Mouse (Mus musculus) C2C12 (cell line): ENCODE results near the gene Cnst. TPM values are rescaled to one million over a fixed set of nuclear protein-coding genes. Genes with fewer than 3 reads are reported as not detected.

ENCODE experiments used
- H3K27me3 ChIP-seq: one replicate; pipeline ENCODE4 v1.6.1; 2011; ENCODE audit not compliant: control insufficient read depth, insufficient read depth, insufficient read length
- H3K36me3 ChIP-seq: one replicate; pipeline ENCODE4 v1.6.1; 2011; ENCODE audit not compliant: control insufficient read depth, insufficient read depth
- H3K4me3 ChIP-seq: one replicate; pipeline ENCODE4 v1.5.1; 2011; ENCODE audit warnings: mild to moderate bottlenecking, control low read depth; ENCODE audit not compliant: poor library complexity, insufficient read depth, severe bottlenecking
- H3K79me2 ChIP-seq: one replicate; pipeline ENCODE4 v1.6.1; 2011; ENCODE audit not compliant: control insufficient read depth, insufficient read depth
- H3K79me3 ChIP-seq: one replicate; pipeline ENCODE4 v1.6.1; 2011; ENCODE audit warnings: low read depth, control low read depth
- H3ac ChIP-seq: one replicate; pipeline ENCODE3; 2011; ENCODE audit warnings: low read depth; ENCODE audit not compliant: control insufficient read depth, insufficient read length
- CEBPB ChIP-seq: IDR thresholded peaks from one replicate; pipeline ENCODE4 v1.6.1; 2011; ENCODE audit warnings: low read depth, mild to moderate bottlenecking, control low read depth, moderate library complexity
- CTCF ChIP-seq: IDR thresholded peaks from one replicate; pipeline ENCODE4 v1.5.1; 2011; ENCODE audit not compliant: control insufficient read depth, insufficient read depth, insufficient read length
- FOSL1 ChIP-seq: IDR thresholded peaks from one replicate; pipeline ENCODE4 v1.8.0; 2011; ENCODE audit warnings: mild to moderate bottlenecking, low read length; ENCODE audit not compliant: poor library complexity, insufficient read depth, severe bottlenecking
- MAX ChIP-seq: IDR thresholded peaks from one replicate; pipeline ENCODE4 v1.6.1; 2011; ENCODE audit warnings: mild to moderate bottlenecking, control low read depth
- MYOD1 ChIP-seq: IDR thresholded peaks from one replicate; pipeline ENCODE4 v1.6.1; 2011; ENCODE audit warnings: low read depth; ENCODE audit not compliant: control insufficient read depth, insufficient read length
- MYOG ChIP-seq: IDR thresholded peaks from one replicate; pipeline ENCODE4 v1.6.1; 2011; ENCODE audit not compliant: control insufficient read depth, insufficient read length; ENCODE audit errors: extremely low read depth
- USF1 ChIP-seq: IDR thresholded peaks from one replicate; pipeline ENCODE4 v1.6.1; 2011; ENCODE audit warnings: low read depth, mild to moderate bottlenecking, control low read depth, moderate library complexity
- polyA plus RNA-seq: library from polyadenylated mRNA; unstranded; fragments of >200 nt; fragmentation: generic; extraction: Trizol; gene quantifications from one replicate; pipeline ENCODE4 v1.2.1, GENCODE M21; 2012; ENCODE audit warnings: missing spikeins

Gene Cnst
- polyA plus RNA-seq, 1 experiment = 7.7 TPM

- TF ChIP-seq FOSL1 (no peak), MAX (no peak), CTCF (no peak), MYOG (no peak), CEBPB (no peak), MYOD1 (no peak), USF1 (no peak)
- H3K79me2 ChIP-seq = no peaks in the 10 kb centered on the region
- H3K27me3 ChIP-seq = peaks cover 2% of the 10 kb centered on the region
- no peak overlapping the region for H3ac ChIP-seq
- H3K36me3 ChIP-seq = no peaks in the 10 kb centered on the region
- H3K79me3 ChIP-seq = no peaks in the 10 kb centered on the region
- H3K4me3 ChIP-seq = no peak overlapping the region
Measured at GRCm38 (mm10) chr1:179649324-179649723, 103.2 kb downstream of the Cnst start.

- TF ChIP-seq MAX = no peak
- no peak for TF ChIP-seq USF1
- no peak for TF ChIP-seq FOSL1
- TF ChIP-seq MYOD1 = no peak
- TF ChIP-seq CEBPB = no peak
- TF ChIP-seq MYOG = no peak
- TF ChIP-seq CTCF = no peak
- no peaks in the 10 kb centered on the region for H3K79me3 ChIP-seq
- no peak overlapping the region for H3ac ChIP-seq
- H3K79me2 ChIP-seq = no peaks in the 10 kb centered on the region
- H3K36me3 ChIP-seq = no peaks in the 10 kb centered on the region
- H3K4me3 ChIP-seq = no peak overlapping the region
- no peaks in the 10 kb centered on the region for H3K27me3 ChIP-seq
Measured at GRCm38 (mm10) chr1:179650284-179650683, 104.1 kb downstream of the Cnst start.

GRCm38 (mm10) chr1:179651224-179651623 is 105.1 kb downstream of the Cnst start:
- Histone ChIP-seq H3K79me2 (no peaks in the 10 kb centered on the region), H3K79me3 (no peaks in the 10 kb centered on the region), H3K4me3 (no peak overlapping the region), H3ac (no peak overlapping the region), H3K27me3 (no peaks in the 10 kb centered on the region), H3K36me3 (no peaks in the 10 kb centered on the region)
- TF ChIP-seq CTCF (no peak), CEBPB (no peak), USF1 (no peak), MYOD1 (no peak), MAX (no peak), MYOG (no peak), FOSL1 (no peak)

- Histone ChIP-seq H3K36me3 (no peaks in the 10 kb centered on the region), H3K79me3 (no peaks in the 10 kb centered on the region), H3K27me3 (no peaks in the 10 kb centered on the region), H3K79me2 (no peaks in the 10 kb centered on the region), H3K4me3 (no peak overlapping the region), H3ac (no peak overlapping the region)
- TF ChIP-seq MYOG (no peak), MYOD1 (no peak), CEBPB (no peak), FOSL1 (no peak), MAX (no peak), USF1 (no peak), CTCF (no peak)
Measured at GRCm38 (mm10) chr1:179663065-179663464, 116.9 kb downstream of the Cnst start.

- Histone ChIP-seq H3K4me3 (no peak overlapping the region), H3K79me2 (no peaks in the 10 kb centered on the region), H3ac (no peak overlapping the region), H3K27me3 (no peaks in the 10 kb centered on the region), H3K36me3 (no peaks in the 10 kb centered on the region), H3K79me3 (peaks cover 3% of the 10 kb centered on the region)
- TF ChIP-seq MYOD1 = no peak
- no peak for TF ChIP-seq CTCF
- TF ChIP-seq FOSL1 = no peak
- no peak for TF ChIP-seq USF1
- no peak for TF ChIP-seq CEBPB
- TF ChIP-seq MAX = no peak
- TF ChIP-seq MYOG = no peak
Measured at GRCm38 (mm10) chr1:179664309-179664930, 118.2 kb downstream of the Cnst start.

GRCm38 (mm10) chr1:179666971-179667370 is 120.8 kb downstream of the Cnst start:
- peaks cover 3% of the 10 kb centered on the region for H3K79me3 ChIP-seq
- H3K27me3 ChIP-seq = no peaks in the 10 kb centered on the region
- no peak overlapping the region for H3K4me3 ChIP-seq

More at GRCm38 (mm10) chr1:179666971-179667370, 120.8 kb downstream of the Cnst start:
- H3K79me2 ChIP-seq = no peaks in the 10 kb centered on the region
- peaks cover 3% of the 10 kb centered on the region for H3K36me3 ChIP-seq
- TF ChIP-seq USF1 (no peak), CTCF (no peak), MYOD1 (no peak), CEBPB (no peak), FOSL1 (no peak), MYOG (no peak)
- H3ac ChIP-seq = no peak overlapping the region
